Mouse (Mus musculus): ENCODE measurements around the gene Iapp.

DNA sequence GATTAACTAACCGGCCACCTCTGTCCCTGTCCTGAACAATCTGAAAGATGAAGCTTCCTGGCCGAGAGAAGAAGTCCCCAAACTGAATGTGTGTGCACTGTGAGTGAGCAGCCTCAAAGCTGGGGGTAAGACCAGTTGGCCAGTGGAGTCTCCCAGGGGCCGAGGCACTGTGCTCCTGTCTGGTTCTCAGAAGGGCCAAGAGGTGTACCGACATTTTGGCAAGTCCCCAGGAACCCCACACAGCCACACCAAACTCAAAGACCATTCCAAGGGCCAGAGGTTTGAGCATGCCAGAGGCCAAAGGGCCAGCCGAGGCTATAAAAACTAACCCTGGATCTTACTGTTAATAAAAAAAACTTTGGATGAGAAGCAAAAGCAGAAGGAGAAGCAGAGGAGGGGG is 16.1 kb downstream of the Iapp start:
- TF ChIP-seq JUND (conservative IDR thresholded peaks at IDR 0.05; ENCODE audit: low read depth, low read length), result no peak
- TF ChIP-seq ETS1 (conservative IDR thresholded peaks at IDR 0.05; ENCODE audit: low read depth, low read length), result no peak
- TF ChIP-seq CTCF (conservative IDR thresholded peaks at IDR 0.05 in 1 of 2, IDR thresholded peaks at IDR 0.05 in 1 of 2; ENCODE audit: low read depth in 2 of 2, low read length in 2 of 2), result no peak
- TF ChIP-seq GABPA (IDR thresholded peaks at IDR 0.05; ENCODE audit: insufficient replicate concordance, low read depth, low read length), result no peak
- TF ChIP-seq POLR2AphosphoS2 (IDR thresholded peaks at IDR 0.05; ENCODE audit: low read depth, low read length), result no peak
- TF ChIP-seq CHD2 (IDR thresholded peaks at IDR 0.05; ENCODE audit: low read length), result no peak
- no peak for TF ChIP-seq ZMIZ1 (IDR thresholded peaks at IDR 0.05; ENCODE audit: low read depth, low read length)
